Mouse (Mus musculus) inflammation-experienced regulatory T-cells, adult 6 months (primary cell): ENCODE data around the gene Arl8a. TPM values are rescaled to one million over a fixed set of nuclear protein-coding genes. Genes with fewer than 3 reads are reported as not detected.
"Not testable (repeated sequence)": the region's sequence is repeated elsewhere in the genome, so short reads cannot be mapped to it uniquely, and the experiment has no call there.

ENCODE experiments used
- ATAC-seq: one replicate; pipeline ENCODE4 v1.8.0; 2017
- polyA plus RNA-seq, 3 experiments: library from polyadenylated mRNA; unstranded; fragments of 100-300 nt; shearing (Covaris generic); gene quantifications; one replicate each; pipeline ENCODE4 v1.2.1; 2017

Arl8a gene
- 10 to 100 TPM; 10.6 to 19.4 (median 14.2) TPM for polyA plus RNA-seq

- ATAC-seq, result peak; percentile 64
Measured at GRCm38 (mm10) chr1:135146077-135146945, at the start of gene Arl8a. TSS of gene Arl8a (plus strand) at chr1:135146824.

- no peak for ATAC-seq
Measured at GRCm38 (mm10) chr1:135097441-135097840, 49.2 kb upstream of the Arl8a start.

- ATAC-seq, result no peak
Measured at GRCm38 (mm10) chr1:135098441-135098840, 48.2 kb upstream of the Arl8a start.

- no peak for ATAC-seq
Measured at GRCm38 (mm10) chr1:135100400-135100799, 46.2 kb upstream of the Arl8a start.

- ATAC-seq, result peak; percentile 29
Measured at GRCm38 (mm10) chr1:135105124-135105523, 41.5 kb upstream of the Arl8a start, which contains the start of gene Lgr6. TSS of gene Lgr6 (minus strand) at chr1:135105276.

- peak; percentile 61 for ATAC-seq
Measured at GRCm38 (mm10) chr1:135105951-135106350, 40.7 kb upstream of the Arl8a start.

GRCm38 (mm10) chr1:135108611-135109010, 38.0 kb upstream of the Arl8a start:
- no peak for ATAC-seq

GRCm38 (mm10) chr1:135110075-135110474, 36.5 kb upstream of the Arl8a start:
- peak; percentile 46 for ATAC-seq

- not testable (repeated sequence) for ATAC-seq
Measured at GRCm38 (mm10) chr1:135111271-135111670, 35.4 kb upstream of the Arl8a start.

- ATAC-seq, result peak; percentile 82
Measured at GRCm38 (mm10) chr1:135112661-135113060, 34.0 kb upstream of the Arl8a start.

- ATAC-seq, result no peak
Measured at GRCm38 (mm10) chr1:135124573-135125363, 21.9 kb upstream of the Arl8a start.

- ATAC-seq, result no peak
Measured at GRCm38 (mm10) chr1:135125990-135126389, 20.6 kb upstream of the Arl8a start.

- no peak for ATAC-seq
Measured at GRCm38 (mm10) chr1:135126443-135127027, 20.1 kb upstream of the Arl8a start.

GRCm38 (mm10) chr1:135128011-135128441, 18.6 kb upstream of the Arl8a start:
- peak; percentile 5 for ATAC-seq

- ATAC-seq, result no peak
Measured at GRCm38 (mm10) chr1:135128986-135129385, 17.6 kb upstream of the Arl8a start.

GRCm38 (mm10) chr1:135129543-135130183, 17.0 kb upstream of the Arl8a start:
- ATAC-seq, result no peak

- no peak for ATAC-seq
Measured at GRCm38 (mm10) chr1:135130376-135131018, 16.1 kb upstream of the Arl8a start.

- peak; percentile 41 for ATAC-seq
Measured at GRCm38 (mm10) chr1:135131034-135131433, 15.6 kb upstream of the Arl8a start.

- no peak for ATAC-seq
Measured at GRCm38 (mm10) chr1:135131560-135131959, 15.1 kb upstream of the Arl8a start.

GRCm38 (mm10) chr1:135132473-135132872, 14.2 kb upstream of the Arl8a start, which contains the start of gene Ptpn7:
TSS of gene Ptpn7 (plus strand) at chr1:135132700.
- peak; percentile 66 for ATAC-seq

- ATAC-seq, result peak; percentile 53
Measured at GRCm38 (mm10) chr1:135132893-135133369, 13.7 kb upstream of the Arl8a start.
